Mouse (Mus musculus): Measurements from ENCODE around the gene Gm45021.

The Gm45021 gene

GRCm38 (mm10) chr6:48645660-48646308, 56.4 kb downstream of the Gm45021 start:
- ATAC-seq (ENCODE audit: insufficient number of reproducible peaks, low FRiP score, low TSS enrichment): no peak

GRCm38 (mm10) chr6:48646309-48646690, 56.9 kb downstream of the Gm45021 start:
- no peak for ATAC-seq (ENCODE audit: insufficient number of reproducible peaks, low FRiP score, low TSS enrichment)

GRCm38 (mm10) chr6:48646995-48647394, 57.6 kb downstream of the Gm45021 start, which contains the start of gene Gimap8:
TSS of gene Gimap8 (plus strand) at chr6:48647234.
- no peak for ATAC-seq (ENCODE audit: insufficient number of reproducible peaks, low FRiP score, low TSS enrichment)

- no peak for ATAC-seq (ENCODE audit: insufficient number of reproducible peaks, low FRiP score, low TSS enrichment)
Observed at GRCm38 (mm10) chr6:48647611-48648010, 58.2 kb downstream of the Gm45021 start.

GRCm38 (mm10) chr6:48648779-48649178, 59.4 kb downstream of the Gm45021 start:
- ATAC-seq (ENCODE audit: insufficient number of reproducible peaks, low FRiP score, low TSS enrichment): no peak

GRCm38 (mm10) chr6:48650041-48650440, 60.6 kb downstream of the Gm45021 start:
- ATAC-seq (ENCODE audit: insufficient number of reproducible peaks, low FRiP score, low TSS enrichment): no peak

GRCm38 (mm10) chr6:48658721-48659120, 69.3 kb downstream of the Gm45021 start:
- ATAC-seq (ENCODE audit: insufficient number of reproducible peaks, low FRiP score, low TSS enrichment): no peak

All from cerebellum, adult (tissue).